Mouse (Mus musculus): ENCODE data around the gene Bcl11a. TPM values are rescaled to one million over a fixed set of nuclear protein-coding genes. Genes with fewer than 3 reads are reported as not detected.

The Bcl11a gene
- polyA plus RNA-seq, 1 experiment from 2014 or later, result 5.9 TPM

GRCm38 (mm10) chr11:24059137-24059536 is 18.7 kb upstream of the Bcl11a start:
- Histone ChIP-seq H3K27me3 (replicated peaks; ENCODE audit: control insufficient read depth, insufficient read depth, low read length) (peaks cover 40% of the 10 kb centered on the region), H3K36me3 (ENCODE audit: control insufficient read depth, insufficient read depth) (no peaks in the 10 kb centered on the region), H3K4me1 (replicated peaks; ENCODE audit: control insufficient read depth, insufficient read depth, low read length) (0 out of 2 replicates have a peak, but pooled peaks cover 3% of the 10 kb centered on the region), H3K4me3 (ENCODE audit: low read depth, low read length) (no peak overlapping the region), H3K9me3 (ENCODE audit: control insufficient read depth) (no peaks in the 10 kb centered on the region), H3K9ac (ENCODE audit: low read depth, low read length) (no peak overlapping the region), H3K4me2 (replicated peaks; ENCODE audit: low read depth) (no peak overlapping the region), H3K27ac (ENCODE audit: low read depth, low read length) (no peak overlapping the region)
- WGBS, result 24% methylated on average over 1 of the region's 1 CpGs
- no peak for TF ChIP-seq CTCF (IDR thresholded peaks at IDR 0.05; ENCODE audit: low read depth)
- ATAC-seq, result no peak

GRCm38 (mm10) chr11:24060428-24060827 is 17.4 kb upstream of the Bcl11a start:
- no peak for ATAC-seq
- Histone ChIP-seq H3K4me1 (replicated peaks; ENCODE audit: control insufficient read depth, insufficient read depth, low read length) (0 out of 2 replicates have a peak, but pooled peaks cover 3% of the 10 kb centered on the region), H3K36me3 (ENCODE audit: control insufficient read depth, insufficient read depth) (no peaks in the 10 kb centered on the region), H3K27ac (ENCODE audit: low read depth, low read length) (no peak overlapping the region), H3K9ac (ENCODE audit: low read depth, low read length) (no peak overlapping the region), H3K4me2 (replicated peaks; ENCODE audit: low read depth) (peak overlapping the region; percentile 48), H3K9me3 (ENCODE audit: control insufficient read depth) (no peaks in the 10 kb centered on the region), H3K4me3 (ENCODE audit: low read depth, low read length) (peak overlapping the region; percentile 28), H3K27me3 (replicated peaks; ENCODE audit: control insufficient read depth, insufficient read depth, low read length) (peaks cover 40% of the 10 kb centered on the region)
- 13% methylated on average over 5 of the region's 5 CpGs for WGBS
- no peak for TF ChIP-seq CTCF (IDR thresholded peaks at IDR 0.05; ENCODE audit: low read depth)

DNA sequence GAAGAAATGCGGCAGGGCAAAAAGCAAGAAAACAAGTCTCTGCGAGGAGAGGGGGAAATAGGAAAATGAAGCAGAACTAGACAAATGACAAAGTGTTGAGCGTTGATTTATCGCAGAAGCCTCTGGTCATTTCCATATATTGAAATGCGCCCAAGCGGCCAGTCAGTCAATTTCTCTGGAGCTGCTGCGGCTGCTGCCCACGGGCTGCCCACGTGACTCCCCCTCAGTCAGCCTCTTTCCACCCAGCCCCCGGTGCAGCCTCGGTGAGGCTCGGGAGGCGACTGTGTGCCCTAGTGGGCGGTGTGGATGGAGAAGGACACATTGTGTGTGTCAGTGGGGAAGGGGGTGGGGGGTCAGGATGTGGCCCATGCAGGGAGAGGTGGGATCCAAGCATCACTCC is 16.0 kb upstream of the Bcl11a start:
- 4% methylated on average over 14 of the region's 14 CpGs for WGBS
- no peak for ATAC-seq
- H3K9ac ChIP-seq (ENCODE audit: low read depth, low read length), result no peak overlapping the region
- H3K27ac ChIP-seq (ENCODE audit: low read depth, low read length), result no peak overlapping the region
- peak overlapping the region; percentile 48 for H3K4me2 ChIP-seq (replicated peaks; ENCODE audit: low read depth)
- H3K9me3 ChIP-seq (ENCODE audit: control insufficient read depth), result no peaks in the 10 kb centered on the region
- H3K4me1 ChIP-seq (replicated peaks; ENCODE audit: control insufficient read depth, insufficient read depth, low read length), result 0 out of 2 replicates have a peak, but pooled peaks cover 3% of the 10 kb centered on the region
- no peak for TF ChIP-seq CTCF (IDR thresholded peaks at IDR 0.05; ENCODE audit: low read depth)
- H3K4me3 ChIP-seq (ENCODE audit: low read depth, low read length), result peak overlapping the region; percentile 11; the same call in 1 of the 2 replicates
- no peaks in the 10 kb centered on the region for H3K36me3 ChIP-seq (ENCODE audit: control insufficient read depth, insufficient read depth)
- H3K27me3 ChIP-seq (replicated peaks; ENCODE audit: control insufficient read depth, insufficient read depth, low read length), result peaks cover 40% of the 10 kb centered on the region

GRCm38 (mm10) chr11:24062495-24063096 is 15.3 kb upstream of the Bcl11a start:
- Histone ChIP-seq H3K4me2 (replicated peaks; ENCODE audit: low read depth) (no peak overlapping the region), H3K9me3 (ENCODE audit: control insufficient read depth) (no peaks in the 10 kb centered on the region), H3K36me3 (ENCODE audit: control insufficient read depth, insufficient read depth) (no peaks in the 10 kb centered on the region), H3K4me3 (ENCODE audit: low read depth, low read length) (no peak overlapping the region), H3K4me1 (replicated peaks; ENCODE audit: control insufficient read depth, insufficient read depth, low read length) (0 out of 2 replicates have a peak, but pooled peaks cover 3% of the 10 kb centered on the region), H3K9ac (ENCODE audit: low read depth, low read length) (no peak overlapping the region), H3K27ac (ENCODE audit: low read depth, low read length) (no peak overlapping the region), H3K27me3 (replicated peaks; ENCODE audit: control insufficient read depth, insufficient read depth, low read length) (peaks cover 40% of the 10 kb centered on the region)
- no peak for ATAC-seq
- no peak for TF ChIP-seq CTCF (IDR thresholded peaks at IDR 0.05; ENCODE audit: low read depth)
- 34% methylated on average over 9 of the region's 9 CpGs for WGBS

DNA sequence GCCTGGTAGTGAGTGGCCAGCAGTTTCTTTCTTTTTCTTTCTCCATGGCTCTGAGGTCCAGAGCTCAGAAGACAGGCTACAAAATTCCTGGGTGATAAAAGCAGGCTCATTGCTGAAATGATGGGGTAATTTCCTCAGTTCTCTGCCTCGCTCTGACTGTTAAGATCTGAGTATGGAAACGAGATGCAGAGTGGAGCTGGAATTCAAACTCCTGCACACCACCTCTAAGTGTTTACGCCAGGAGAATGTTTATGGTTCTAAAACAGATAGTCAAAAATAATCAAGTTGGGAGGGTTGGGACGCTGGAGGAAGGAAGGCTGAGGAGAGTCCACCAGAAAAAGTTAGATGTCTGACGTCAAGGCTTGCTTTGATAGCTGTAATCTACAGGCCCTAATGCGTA is 13.6 kb upstream of the Bcl11a start:
- ATAC-seq, result no peak
- TF ChIP-seq CTCF (IDR thresholded peaks at IDR 0.05; ENCODE audit: low read depth), result no peak
- no peak overlapping the region for H3K4me2 ChIP-seq (replicated peaks; ENCODE audit: low read depth)
- H3K27ac ChIP-seq (ENCODE audit: low read depth, low read length), result no peak overlapping the region
- 0 out of 2 replicates have a peak, but pooled peaks cover 3% of the 10 kb centered on the region for H3K4me1 ChIP-seq (replicated peaks; ENCODE audit: control insufficient read depth, insufficient read depth, low read length)
- H3K4me3 ChIP-seq (ENCODE audit: low read depth, low read length), result no peak overlapping the region
- no peak overlapping the region for H3K9ac ChIP-seq (ENCODE audit: low read depth, low read length)
- H3K9me3 ChIP-seq (ENCODE audit: control insufficient read depth), result no peaks in the 10 kb centered on the region
- peaks cover 37% of the 10 kb centered on the region for H3K27me3 ChIP-seq (replicated peaks; ENCODE audit: control insufficient read depth, insufficient read depth, low read length)
- WGBS, result 66% methylated on average over 6 of the region's 6 CpGs
- H3K36me3 ChIP-seq (ENCODE audit: control insufficient read depth, insufficient read depth), result no peaks in the 10 kb centered on the region

DNA sequence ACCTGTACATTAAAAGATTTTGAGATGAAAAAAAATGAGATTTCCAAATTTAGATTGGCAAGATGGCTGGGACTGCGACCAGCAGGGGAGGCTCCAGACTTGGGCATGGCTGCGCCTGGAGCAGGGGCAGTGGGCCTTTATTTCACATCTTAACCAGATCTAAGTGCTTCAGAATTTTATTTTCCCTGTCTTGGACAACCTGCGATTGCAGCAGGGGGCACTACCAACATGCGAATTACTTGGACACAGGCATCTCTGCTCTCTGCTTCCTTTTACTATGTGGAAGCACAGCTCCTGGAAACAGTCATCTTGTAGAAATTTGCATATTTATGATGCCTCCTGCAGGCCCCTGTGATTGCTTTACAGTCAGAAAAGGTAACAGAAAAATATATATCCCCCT is 12.5 kb upstream of the Bcl11a start:
- no peak overlapping the region for H3K4me3 ChIP-seq (ENCODE audit: low read depth, low read length)
- ATAC-seq, result no peak
- H3K9ac ChIP-seq (ENCODE audit: low read depth, low read length), result no peak overlapping the region
- peak; percentile 56 for TF ChIP-seq CTCF (IDR thresholded peaks at IDR 0.05; ENCODE audit: low read depth)
- H3K9me3 ChIP-seq (ENCODE audit: control insufficient read depth), result no peaks in the 10 kb centered on the region
- 60% methylated on average over 4 of the region's 4 CpGs for WGBS
- 0 out of 2 replicates have a peak, but pooled peaks cover 3% of the 10 kb centered on the region for H3K4me1 ChIP-seq (replicated peaks; ENCODE audit: control insufficient read depth, insufficient read depth, low read length)
- H3K27me3 ChIP-seq (replicated peaks; ENCODE audit: control insufficient read depth, insufficient read depth, low read length), result peaks cover 36% of the 10 kb centered on the region
- no peak overlapping the region for H3K27ac ChIP-seq (ENCODE audit: low read depth, low read length)
- no peaks in the 10 kb centered on the region for H3K36me3 ChIP-seq (ENCODE audit: control insufficient read depth, insufficient read depth)
- no peak overlapping the region for H3K4me2 ChIP-seq (replicated peaks; ENCODE audit: low read depth)
